Mouse (Mus musculus) heart, embryonic 16.5 days (tissue): Measurements from ENCODE around the gene Ebf3. TPM values are rescaled to one million over a fixed set of nuclear protein-coding genes. Genes with fewer than 3 reads are reported as not detected.

Experiments used
- ATAC-seq: fragments of 200-750 bp; cut with Nextera tagmentation; replicated peaks from 2 replicates; pipeline ENCODE4 v1.8.0; 2017; ENCODE audit warnings: moderate number of reproducible peaks; ENCODE audit not compliant: insufficient read depth, low FRiP score; ENCODE audit errors: extremely low read depth
- H3K27ac ChIP-seq: fragments of 300-500 bp; sonication (generic); 2 replicates; pipeline ENCODE4 v1.5.1; 2014; ENCODE audit warnings: mild to moderate bottlenecking, low read length, control low read depth, moderate library complexity
- H3K27me3 ChIP-seq: fragments of 300-500 bp; sonication (generic); 2 replicates; pipeline ENCODE4 v1.6.1; 2014; ENCODE audit warnings: low read length, mixed read lengths; ENCODE audit not compliant: control insufficient read depth, insufficient read depth
- H3K36me3 ChIP-seq: fragments of 300-500 bp; sonication (generic); 2 replicates; pipeline ENCODE4 v1.6.1; 2014; ENCODE audit not compliant: control insufficient read depth, insufficient read depth
- H3K4me1 ChIP-seq: fragments of 300-500 bp; sonication (generic); 2 replicates; pipeline ENCODE4 v1.6.1; 2014; ENCODE audit warnings: low read length, mixed read lengths; ENCODE audit not compliant: control insufficient read depth, insufficient read depth
- H3K4me2 ChIP-seq: fragments of 300-500 bp; sonication (generic); 2 replicates; pipeline ENCODE4 v1.6.1; 2014; ENCODE audit warnings: low read depth, mild to moderate bottlenecking, control low read depth, low read length
- H3K4me3 ChIP-seq: fragments of 300-500 bp; sonication (generic); 2 replicates; pipeline ENCODE4 v1.5.1; 2014; ENCODE audit warnings: mild to moderate bottlenecking, control low read depth, low read length
- H3K9ac ChIP-seq: fragments of 300-500 bp; sonication (generic); 2 replicates; pipeline ENCODE4 v1.6.1; 2014; ENCODE audit warnings: low read length, control low read depth
- H3K9me3 ChIP-seq: fragments of 300-500 bp; sonication (generic); replicated peaks from 2 replicates; pipeline ENCODE4 v1.6.1; 2016; ENCODE audit warnings: low read length; ENCODE audit not compliant: control insufficient read depth
- WGBS: fragments of 180-500 bp; shearing (Covaris S2); extraction: QIAGEN DNeasy Blood & Tissue Kit; methylation state at CpG from one replicate; pipeline ENCODE4 v1.1.7; 2014; 5-methylcytosine and 5-hydroxymethylcytosine counted together
- polyA plus RNA-seq: library from polyadenylated mRNA; unstranded; fragments of >200 nt; fragmentation: Nextera tagmentation; extraction: Ambion mirVana; gene quantifications from 2 replicates; pipeline ENCODE4 v1.2.1, GENCODE M21; 2015

Gene Ebf3
- polyA plus RNA-seq, 1 experiment from 2014 or later = 0.56 TPM

DNA sequence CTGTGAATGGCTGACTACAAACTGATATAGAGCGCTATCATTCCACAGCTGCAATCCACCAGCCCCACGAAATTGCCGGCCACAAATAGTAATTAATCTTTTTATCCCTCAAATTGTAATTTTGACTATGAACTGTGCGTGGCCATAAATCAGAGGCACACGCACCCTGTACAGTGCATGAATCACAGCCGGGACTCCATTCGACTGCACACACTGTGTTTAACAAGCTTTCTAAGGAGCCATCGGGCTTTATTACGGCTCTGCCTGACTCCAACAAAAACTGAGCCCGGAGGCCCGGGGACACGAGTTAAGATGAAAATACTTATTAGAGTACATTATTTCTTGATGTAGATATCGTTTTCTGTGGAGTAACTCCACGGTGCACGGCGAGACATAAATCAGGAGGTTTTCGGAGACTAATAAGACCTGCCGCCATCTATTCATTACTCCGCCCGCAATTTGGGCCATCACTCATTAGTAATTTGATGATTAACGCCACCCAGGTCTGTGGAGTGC is 107.4 kb downstream of the Ebf3 start:
- no peak overlapping the region for H3K4me2 ChIP-seq
- no peaks in the 10 kb centered on the region for H3K27me3 ChIP-seq
- no peaks in the 10 kb centered on the region for H3K9me3 ChIP-seq
- no peak overlapping the region for H3K27ac ChIP-seq
- no peak for ATAC-seq
- WGBS = 90% methylated on average over 21 of the region's 21 CpGs
- H3K9ac ChIP-seq = no peak overlapping the region
- no peak overlapping the region for H3K4me3 ChIP-seq
- peaks cover 2% of the 10 kb centered on the region; the same call in 1 of the 2 replicates for H3K4me1 ChIP-seq
- H3K36me3 ChIP-seq = no peaks in the 10 kb centered on the region

DNA sequence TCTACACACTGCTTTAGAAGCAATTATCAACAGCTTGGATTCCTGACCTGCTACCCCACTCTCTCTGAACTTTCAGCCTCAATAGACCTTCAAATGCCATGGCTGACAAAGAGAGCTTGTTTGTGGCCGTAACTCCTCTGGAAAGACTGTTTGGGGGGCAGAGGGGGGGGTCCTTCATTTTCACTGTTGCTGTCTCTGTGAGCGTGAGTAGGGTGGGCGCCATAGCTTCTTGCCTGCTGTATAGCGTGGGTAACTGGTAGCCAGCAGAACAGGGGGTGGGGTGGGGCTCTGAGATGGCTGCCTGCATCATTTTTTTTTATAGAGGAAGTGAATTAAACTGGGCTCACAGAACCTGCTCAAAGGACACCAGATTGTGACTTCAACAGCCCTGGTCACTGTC is 114.7 kb downstream of the Ebf3 start:
- no peaks in the 10 kb centered on the region for H3K27me3 ChIP-seq
- H3K4me1 ChIP-seq = no peaks in the 10 kb centered on the region
- no peak overlapping the region for H3K27ac ChIP-seq
- H3K9ac ChIP-seq = no peak overlapping the region
- no peaks in the 10 kb centered on the region for H3K36me3 ChIP-seq
- no peaks in the 10 kb centered on the region for H3K9me3 ChIP-seq
- no peak overlapping the region for H3K4me3 ChIP-seq
- no peak overlapping the region for H3K4me2 ChIP-seq
- ATAC-seq = no peak
- 92% methylated on average over 4 of the region's 4 CpGs for WGBS

DNA sequence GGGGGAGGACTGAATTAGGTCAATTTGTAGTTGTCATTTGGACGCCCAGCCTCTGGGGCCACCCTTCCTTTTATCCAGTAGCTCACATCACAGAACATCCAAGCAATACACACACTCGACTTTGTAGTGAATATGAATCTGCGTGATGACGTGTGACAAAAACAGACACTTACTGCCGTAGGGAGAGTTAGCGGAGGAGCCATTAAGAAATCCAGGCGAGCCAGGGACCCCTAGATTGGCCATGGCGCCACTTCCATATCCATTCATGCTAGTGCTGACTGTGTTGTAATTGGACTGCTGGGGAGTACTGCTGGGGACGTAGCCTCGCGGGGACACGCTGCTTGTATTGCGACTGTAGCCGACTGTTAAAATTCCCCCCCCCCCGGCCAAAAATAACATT is 115.3 kb downstream of the Ebf3 start:
- Histone ChIP-seq H3K9me3 (no peaks in the 10 kb centered on the region), H3K4me3 (no peak overlapping the region), H3K27me3 (no peaks in the 10 kb centered on the region), H3K4me1 (no peaks in the 10 kb centered on the region), H3K36me3 (0 out of 2 replicates have a peak, but pooled peaks cover 2% of the 10 kb centered on the region), H3K4me2 (no peak overlapping the region), H3K27ac (no peak overlapping the region), H3K9ac (no peak overlapping the region)
- ATAC-seq = no peak
- WGBS = 81% methylated on average over 15 of the region's 15 CpGs

DNA sequence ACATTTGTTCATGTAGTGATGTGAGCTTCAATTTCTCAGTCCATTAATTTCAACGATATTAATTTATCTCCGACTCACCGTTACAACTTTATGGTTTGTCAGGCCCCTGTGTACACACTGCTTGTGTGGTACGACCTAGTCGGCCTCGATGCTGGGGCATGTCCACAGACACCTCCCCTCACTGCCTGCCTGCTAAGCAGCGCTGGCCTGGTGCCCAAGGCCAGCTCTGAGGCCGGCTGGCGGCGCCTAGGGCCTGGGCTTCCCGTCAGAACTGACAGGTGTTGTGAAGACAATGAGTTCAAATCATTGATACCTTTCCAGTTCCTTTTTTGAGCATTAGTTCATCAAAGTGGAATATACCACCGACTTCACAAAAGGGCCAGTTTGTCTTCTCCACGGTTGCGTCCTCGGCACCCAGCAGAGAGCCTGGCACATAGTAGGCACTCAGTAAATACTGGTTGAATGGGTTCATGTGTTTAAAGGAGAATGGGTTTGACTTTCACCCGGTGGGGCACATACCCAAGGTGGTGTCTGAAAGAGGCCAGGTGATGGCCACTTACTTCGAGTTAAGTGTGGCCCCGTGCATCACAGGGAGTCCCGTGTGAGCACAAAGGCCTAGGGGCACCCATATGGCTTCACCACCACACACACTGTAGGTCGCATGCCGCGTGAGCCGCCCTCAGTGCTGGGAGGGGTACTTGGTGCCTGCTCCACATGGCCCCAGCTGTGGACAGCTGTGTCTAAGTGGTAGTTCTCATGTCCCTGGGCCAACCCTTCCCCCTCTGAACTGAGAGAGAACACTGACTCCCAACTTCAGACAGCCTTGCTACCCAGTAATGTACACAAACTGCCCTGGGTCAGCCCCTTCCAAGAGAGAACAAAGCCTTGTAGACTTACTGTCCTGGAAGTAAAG is 116.9 kb downstream of the Ebf3 start:
- Histone ChIP-seq H3K27ac (no peak overlapping the region), H3K9me3 (no peaks in the 10 kb centered on the region), H3K9ac (no peak overlapping the region), H3K36me3 (0 out of 2 replicates have a peak, but pooled peaks cover 2% of the 10 kb centered on the region), H3K4me1 (no peaks in the 10 kb centered on the region), H3K4me3 (no peak overlapping the region), H3K27me3 (no peaks in the 10 kb centered on the region), H3K4me2 (no peak overlapping the region)
- 63% methylated on average over 23 of the region's 23 CpGs for WGBS
- ATAC-seq = peak; percentile 67; the same call in 1 of the 2 replicates

DNA sequence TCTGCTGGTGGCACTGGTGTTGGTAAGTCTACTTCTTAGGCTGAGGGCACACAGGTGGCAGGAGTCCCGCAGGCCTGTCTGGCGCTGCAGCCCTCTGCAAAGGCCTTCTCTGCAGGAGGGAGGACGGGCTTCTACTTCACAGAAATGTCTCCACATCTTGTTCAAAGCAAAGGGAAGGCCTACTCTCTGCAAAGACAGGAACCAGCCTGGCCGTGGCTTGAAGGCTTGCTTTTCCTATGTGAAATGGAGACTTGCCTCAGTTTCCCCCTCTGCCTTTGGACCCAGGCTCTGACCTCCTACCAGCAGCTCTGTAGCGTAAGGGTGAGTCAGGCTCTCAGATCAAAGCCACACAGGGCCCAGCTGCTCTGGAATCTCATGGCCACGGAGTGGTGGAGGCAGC is 117.7 kb downstream of the Ebf3 start:
- H3K9ac ChIP-seq = no peak overlapping the region
- H3K9me3 ChIP-seq = no peaks in the 10 kb centered on the region
- WGBS = 77% methylated on average over 6 of the region's 6 CpGs
- ATAC-seq = no peak
- H3K4me2 ChIP-seq = no peak overlapping the region
- no peaks in the 10 kb centered on the region for H3K27me3 ChIP-seq
- H3K27ac ChIP-seq = no peak overlapping the region
- no peak overlapping the region for H3K4me3 ChIP-seq
- H3K36me3 ChIP-seq = 0 out of 2 replicates have a peak, but pooled peaks cover 2% of the 10 kb centered on the region
- H3K4me1 ChIP-seq = no peaks in the 10 kb centered on the region

DNA sequence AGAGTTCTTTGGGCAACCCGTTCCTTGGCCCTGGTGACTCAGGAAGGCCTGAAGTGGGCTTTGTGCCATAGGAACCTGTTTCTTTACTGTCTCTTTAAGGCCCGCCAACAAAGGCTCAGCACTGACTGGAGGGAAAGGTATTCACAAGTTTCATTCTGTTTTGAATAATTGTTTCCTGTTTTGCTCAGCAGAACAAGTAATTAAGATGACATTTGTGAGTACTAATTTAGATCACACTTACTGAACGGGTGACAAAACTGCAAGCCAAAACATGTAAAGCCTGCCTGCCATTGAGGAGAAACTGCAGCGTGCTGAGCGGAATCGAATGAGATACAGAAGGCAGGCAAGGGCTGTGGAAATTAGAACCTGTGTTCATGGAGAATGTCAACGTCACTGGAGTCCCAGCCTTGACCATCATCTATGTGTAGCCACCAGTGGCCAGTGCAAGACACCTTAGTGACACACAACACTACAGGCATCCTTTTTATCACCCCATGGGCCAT is 121.4 kb downstream of the Ebf3 start:
- H3K27me3 ChIP-seq = no peaks in the 10 kb centered on the region
- no peak overlapping the region for H3K4me2 ChIP-seq
- H3K9ac ChIP-seq = no peak overlapping the region
- WGBS = 83% methylated on average over 7 of the region's 7 CpGs
- H3K36me3 ChIP-seq = 0 out of 2 replicates have a peak, but pooled peaks cover 2% of the 10 kb centered on the region
- H3K4me3 ChIP-seq = no peak overlapping the region
- H3K9me3 ChIP-seq = no peaks in the 10 kb centered on the region
- no peak for ATAC-seq
- no peaks in the 10 kb centered on the region for H3K4me1 ChIP-seq
- no peak overlapping the region for H3K27ac ChIP-seq

DNA sequence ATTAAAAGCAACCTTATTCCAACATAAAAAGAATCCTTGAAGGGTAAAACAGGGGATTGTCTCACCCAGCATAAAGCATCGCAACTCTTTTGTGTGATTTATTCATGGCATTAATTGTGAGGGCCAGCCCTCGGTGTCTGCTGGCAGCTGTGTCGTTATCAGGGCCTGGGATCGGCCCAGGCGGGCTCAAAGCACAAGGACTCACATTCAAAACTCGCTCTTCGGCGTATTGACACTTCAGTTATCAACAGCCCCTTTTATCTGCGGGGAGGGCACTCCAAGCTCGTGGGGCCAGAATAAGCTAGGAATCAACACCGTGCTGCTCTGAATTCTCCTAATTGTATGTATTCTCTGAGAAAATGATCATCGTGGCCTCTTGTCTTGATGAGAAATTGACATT is 122.4 kb downstream of the Ebf3 start:
- H3K27ac ChIP-seq = no peak overlapping the region
- no peak overlapping the region for H3K4me2 ChIP-seq
- H3K9me3 ChIP-seq = no peaks in the 10 kb centered on the region
- H3K36me3 ChIP-seq = 0 out of 2 replicates have a peak, but pooled peaks cover 2% of the 10 kb centered on the region
- H3K4me3 ChIP-seq = no peak overlapping the region
- no peak overlapping the region for H3K9ac ChIP-seq
- no peak for ATAC-seq
- no peaks in the 10 kb centered on the region for H3K4me1 ChIP-seq
- no peaks in the 10 kb centered on the region for H3K27me3 ChIP-seq
- 36% methylated on average over 12 of the region's 12 CpGs for WGBS

DNA sequence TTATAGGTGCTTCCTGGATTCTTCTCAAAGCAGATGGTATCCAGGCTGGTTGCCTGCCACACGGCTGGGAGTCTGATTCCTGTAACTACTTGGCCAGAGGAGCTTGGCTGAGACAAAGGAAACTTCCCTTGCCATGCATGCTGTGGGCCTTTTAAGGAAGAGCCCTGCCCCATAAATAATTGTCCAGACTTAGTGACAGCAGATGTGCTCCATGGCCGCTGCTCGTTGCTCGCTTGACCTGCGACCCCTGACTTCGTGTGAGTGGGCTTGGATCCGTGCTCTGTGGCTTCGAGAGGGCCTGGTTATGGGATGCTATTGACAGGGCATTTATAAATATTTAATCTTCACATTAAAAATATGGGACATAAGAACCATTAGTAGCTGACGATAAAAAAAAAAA is 142.0 kb downstream of the Ebf3 start:
- 69% methylated on average over 9 of the region's 9 CpGs for WGBS
- no peak overlapping the region for H3K4me3 ChIP-seq
- H3K27ac ChIP-seq = no peak overlapping the region
- ATAC-seq = no peak
- H3K9me3 ChIP-seq = peaks cover 3% of the 10 kb centered on the region
- no peaks in the 10 kb centered on the region for H3K36me3 ChIP-seq
- no peaks in the 10 kb centered on the region for H3K4me1 ChIP-seq
- no peak overlapping the region for H3K4me2 ChIP-seq
- no peak overlapping the region for H3K9ac ChIP-seq
- H3K27me3 ChIP-seq = peaks cover 3% of the 10 kb centered on the region; the same call in 1 of the 2 replicates

DNA sequence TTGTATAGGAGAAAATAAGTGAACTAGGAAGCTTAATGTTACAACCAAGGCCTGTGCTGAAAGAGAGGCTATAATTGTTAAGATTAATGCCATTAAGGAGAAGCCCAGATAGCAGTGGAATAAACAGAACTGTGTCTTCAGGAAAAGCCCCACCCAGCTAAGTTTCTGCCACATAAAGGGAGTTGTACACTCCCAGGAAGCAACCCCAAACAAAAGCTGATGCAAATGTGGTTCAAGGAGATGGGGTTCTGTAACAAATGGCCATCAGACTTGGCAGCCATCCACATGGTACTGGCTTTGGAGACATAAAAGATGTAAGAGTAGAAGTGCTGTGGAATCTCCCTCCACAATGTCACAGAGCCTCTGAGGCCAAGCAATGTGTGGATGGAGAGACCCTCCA is 155.2 kb downstream of the Ebf3 start:
- Histone ChIP-seq H3K4me3 (no peak overlapping the region), H3K9me3 (no peaks in the 10 kb centered on the region), H3K4me2 (no peak overlapping the region), H3K4me1 (no peaks in the 10 kb centered on the region), H3K27me3 (no peaks in the 10 kb centered on the region), H3K27ac (no peak overlapping the region), H3K9ac (no peak overlapping the region), H3K36me3 (no peaks in the 10 kb centered on the region)
- ATAC-seq = no peak
